15 mouse cellular contexts compared by ENCODE assay signal in genomic region chr13:99124141-99124540, GRCm38 (mm10).
A peak's percentile ranks its signal among the peaks of the same experiment; 100 is the strongest.
DNase-seq lines count a peak whose midpoint lies in the region; ATAC-seq and TF ChIP-seq lines count a peak whose summit lies in the region.
"Had no signal": no experiment of that assay in that cellular context is flagged by ENCODE, and none has a peak within 500 bp of the region (broad histone marks: within the 10 kb centered on the region; RNA-seq: fewer than 3 reads in every experiment).

No protein-coding gene starts in this region.

- no peak overlapping the region for H3K4me3 ChIP-seq in hindbrain, embryonic 10.5 days
- no peak overlapping the region for H3K4me3 ChIP-seq in hindbrain, embryonic 14.5 days (replicated peaks; ENCODE audit: low read length)
- no peak overlapping the region for H3K4me3 ChIP-seq in lung, embryonic 15.5 days
- no peak overlapping the region for H3K4me3 ChIP-seq in limb, embryonic 13.5 days
- no peak overlapping the region for H3K4me3 ChIP-seq in stomach, embryonic 16.5 days (replicated peaks; ENCODE audit: low read length)
- H3K4me3 ChIP-seq in cerebellum, adult 2 months (replicated peaks; ENCODE audit: insufficient read depth, low read depth, low read length): no peak overlapping the region
- H3K4me3 ChIP-seq: forebrain, embryonic 12.5 days; liver, embryonic 13.5 days; megakaryocyte, embryonic 14.5 days had no signal

- 40% methylated on average over 2 of the region's 2 CpGs for WGBS in hindbrain, embryonic 10.5 days
- 43% methylated on average over 2 of the region's 2 CpGs for WGBS in hindbrain, embryonic 14.5 days
- WGBS in lung, embryonic 15.5 days: 39% methylated on average over 1 of the region's 2 CpGs
- 42% methylated on average over 2 of the region's 2 CpGs for WGBS in limb, embryonic 13.5 days
- 31% methylated on average over 2 of the region's 2 CpGs for WGBS in stomach, embryonic 16.5 days
- 49% methylated on average over 2 of the region's 2 CpGs for WGBS in cerebellum, adult 2 months

- TF ChIP-seq POLR2A in cerebellum, adult 2 months (IDR thresholded peaks at IDR 0.05; ENCODE audit: borderline replicate concordance, insufficient read depth, low read length): no peak

- H3K9me3 ChIP-seq in hindbrain, embryonic 10.5 days: no peaks in the 10 kb centered on the region
- no peaks in the 10 kb centered on the region for H3K9me3 ChIP-seq in hindbrain, embryonic 14.5 days (ENCODE audit: control insufficient read depth, low read length)
- no peaks in the 10 kb centered on the region for H3K9me3 ChIP-seq in lung, embryonic 15.5 days
- no peaks in the 10 kb centered on the region for H3K9me3 ChIP-seq in limb, embryonic 13.5 days
- no peaks in the 10 kb centered on the region for H3K9me3 ChIP-seq in stomach, embryonic 16.5 days (replicated peaks; ENCODE audit: control insufficient read depth, low read length)
- H3K9me3 ChIP-seq: forebrain, embryonic 12.5 days; liver, embryonic 13.5 days; megakaryocyte, embryonic 14.5 days had no signal

- no peak overlapping the region for H3K9ac ChIP-seq in hindbrain, embryonic 14.5 days
- H3K9ac ChIP-seq in lung, embryonic 15.5 days: no peak overlapping the region
- no peak overlapping the region for H3K9ac ChIP-seq in limb, embryonic 13.5 days
- no peak overlapping the region for H3K9ac ChIP-seq in stomach, embryonic 16.5 days (ENCODE audit: low read length)
- H3K9ac ChIP-seq: forebrain, embryonic 12.5 days; liver, embryonic 13.5 days had no signal

- H3K4me2 ChIP-seq in hindbrain, embryonic 14.5 days (replicated peaks): no peak overlapping the region
- no peak overlapping the region; the same call in 1 of the 2 replicates for H3K4me2 ChIP-seq in lung, embryonic 15.5 days
- H3K4me2 ChIP-seq in limb, embryonic 13.5 days (replicated peaks): no peak overlapping the region
- H3K4me2 ChIP-seq in stomach, embryonic 16.5 days (ENCODE audit: low read depth, low read length): no peak overlapping the region
- H3K4me2 ChIP-seq: forebrain, embryonic 12.5 days had no signal

- no peaks in the 10 kb centered on the region for H3K36me3 ChIP-seq in hindbrain, embryonic 10.5 days
- no peaks in the 10 kb centered on the region for H3K36me3 ChIP-seq in hindbrain, embryonic 14.5 days (replicated peaks; ENCODE audit: control insufficient read depth, insufficient read depth)
- H3K36me3 ChIP-seq in lung, embryonic 15.5 days: no peaks in the 10 kb centered on the region
- no peaks in the 10 kb centered on the region for H3K36me3 ChIP-seq in limb, embryonic 13.5 days
- H3K36me3 ChIP-seq in stomach, embryonic 16.5 days (ENCODE audit: control insufficient read depth, insufficient read depth, low read length): no peaks in the 10 kb centered on the region
- H3K36me3 ChIP-seq: forebrain, embryonic 12.5 days; liver, embryonic 13.5 days had no signal

- no peak for TF ChIP-seq CTCF in cerebellum, adult 2 months (IDR thresholded peaks at IDR 0.05; ENCODE audit: borderline replicate concordance, insufficient read depth, low read depth, low read length)

- H3K27me3 ChIP-seq in hindbrain, embryonic 10.5 days (ENCODE audit: insufficient read depth, poor library complexity, severe bottlenecking): no peaks in the 10 kb centered on the region
- no peaks in the 10 kb centered on the region for H3K27me3 ChIP-seq in hindbrain, embryonic 14.5 days (ENCODE audit: control insufficient read depth, insufficient read depth, low read length)
- no peaks in the 10 kb centered on the region for H3K27me3 ChIP-seq in lung, embryonic 15.5 days
- no peaks in the 10 kb centered on the region for H3K27me3 ChIP-seq in limb, embryonic 13.5 days
- H3K27me3 ChIP-seq in stomach, embryonic 16.5 days (ENCODE audit: control insufficient read depth, insufficient read depth, low read length): no peaks in the 10 kb centered on the region
- H3K27me3 ChIP-seq in cerebellum, adult 2 months (ENCODE audit: control insufficient read depth, insufficient read depth, low read length): no peaks in the 10 kb centered on the region
- H3K27me3 ChIP-seq: forebrain, embryonic 12.5 days; liver, embryonic 13.5 days; Patski had no signal

- DNase-seq in hindbrain, embryonic 10.5 days (ENCODE audit: low spot score): no peak
- DNase-seq in hindbrain, embryonic 14.5 days (ENCODE audit: low spot score): no peak
- DNase-seq in lung, postnatal 4 days: no peak
- no peak for DNase-seq in cerebellum, adult 2 months
- DNase-seq: cerebellum, adult 9-11 months; right cerebral cortex, postnatal 14 days; thymus, postnatal 4 days had no signal

- H3K4me1 ChIP-seq in hindbrain, embryonic 10.5 days (replicated peaks): peaks cover 17% of the 10 kb centered on the region
- H3K4me1 ChIP-seq in hindbrain, embryonic 14.5 days (replicated peaks; ENCODE audit: control insufficient read depth, insufficient read depth, low read length): no peaks in the 10 kb centered on the region
- peaks cover 16% of the 10 kb centered on the region for H3K4me1 ChIP-seq in lung, embryonic 15.5 days
- H3K4me1 ChIP-seq in limb, embryonic 13.5 days: peaks cover 33% of the 10 kb centered on the region
- H3K4me1 ChIP-seq in stomach, embryonic 16.5 days (ENCODE audit: control insufficient read depth, insufficient read depth, low read length): peaks cover 14% of the 10 kb centered on the region
- 0 out of 2 replicates have a peak, but pooled peaks cover 2% of the 10 kb centered on the region for H3K4me1 ChIP-seq in cerebellum, adult 2 months (ENCODE audit: control insufficient read depth, insufficient read depth, low read length)
- H3K4me1 ChIP-seq: forebrain, embryonic 12.5 days had no signal

- peak overlapping the region; percentile 23; the same call in 1 of the 2 replicates for H3K27ac ChIP-seq in hindbrain, embryonic 10.5 days
- no peak overlapping the region for H3K27ac ChIP-seq in hindbrain, embryonic 14.5 days
- H3K27ac ChIP-seq in lung, embryonic 15.5 days: peak overlapping the region; percentile 70
- peak overlapping the region; percentile 52; the same call in 1 of the 2 replicates for H3K27ac ChIP-seq in limb, embryonic 13.5 days
- 0 out of 2 replicates have a peak overlapping the region, but pooled peaks have one; percentile 43 for H3K27ac ChIP-seq in stomach, embryonic 16.5 days (ENCODE audit: low read length)
- no peak overlapping the region for H3K27ac ChIP-seq in cerebellum, adult 2 months (ENCODE audit: insufficient read depth, low read length)
- H3K27ac ChIP-seq: forebrain, embryonic 12.5 days had no signal

- no peak for ATAC-seq in hindbrain, embryonic 14.5 days (ENCODE audit: low FRiP score)
- no peak for ATAC-seq in lung, embryonic 15.5 days (ENCODE audit: borderline replicate concordance, extremely low read depth, low FRiP score, low TSS enrichment)
- no peak for ATAC-seq in limb, embryonic 13.5 days (ENCODE audit: low FRiP score, low read depth)
- no peak for ATAC-seq in stomach, embryonic 16.5 days (ENCODE audit: insufficient read depth, low FRiP score)
- ATAC-seq: hindbrain, embryonic 16.5 days; Patski had no signal

Comparison
In these comparisons a context has a peak if more than half of its experiments do, and no peak if none do; other contexts are left out.
1. H3K27ac ChIP-seq: peak in hindbrain, embryonic 10.5 days (single experiment), lung, embryonic 15.5 days (single experiment), limb, embryonic 13.5 days (single experiment) and stomach, embryonic 16.5 days (single experiment); none in hindbrain, embryonic 14.5 days (single experiment) and cerebellum, adult 2 months (single experiment).